Mouse (Mus musculus): ENCODE measurements at regions not wholly inside any gene's neighbourhood (a gene's known extent, or its start where the extent isn't known, plus 50 kb on each side); places are given as distances from the start of the nearest gene placed in this dataset.

DNA sequence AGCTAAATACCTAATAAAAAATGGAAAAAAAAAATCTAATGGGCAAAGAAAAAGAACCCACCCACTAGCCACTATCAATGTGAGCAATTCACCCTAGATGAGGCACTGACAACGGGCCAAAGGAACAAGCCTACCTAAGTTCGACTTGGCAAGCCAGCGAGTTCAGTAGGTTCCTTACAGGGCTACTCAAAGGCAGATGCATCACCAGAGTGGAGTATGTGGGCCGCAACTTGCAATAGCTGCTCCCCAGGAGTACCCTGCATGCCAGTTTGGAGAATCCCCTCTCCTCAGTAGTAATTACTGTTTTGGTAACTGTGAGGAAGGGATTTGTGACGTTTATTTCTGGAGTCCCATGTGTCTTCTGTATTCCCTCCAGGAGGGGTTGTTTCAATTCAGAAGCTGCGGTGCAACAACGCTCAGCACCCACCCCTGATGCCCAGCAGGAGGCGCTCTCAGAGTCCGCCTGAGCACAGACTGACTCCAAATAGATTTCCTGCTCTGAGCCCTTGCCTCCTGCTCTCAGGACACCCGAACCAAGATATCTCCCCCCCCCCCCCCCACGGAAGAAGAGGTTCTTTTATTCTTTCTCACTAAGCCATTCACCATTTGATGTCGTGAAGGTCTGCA lies 157.3 kb upstream of the Zfp618 start:
- TF ChIP-seq CTCF (IDR thresholded peaks at IDR 0.05; ENCODE audit: low read depth, low read length) (no peak), TAL1 (conservative IDR thresholded peaks at IDR 0.05; ENCODE audit: low read depth, low read length) (no peak), GATA1 (IDR thresholded peaks at IDR 0.05; ENCODE audit: borderline replicate concordance, low read length) (no peak), POLR2AphosphoS5 (IDR thresholded peaks at IDR 0.05; ENCODE audit: insufficient replicate concordance, low read depth, low read length) (no peak)
